Mouse (Mus musculus): ENCODE results near the gene Hspa2. TPM values are rescaled to one million over a fixed set of nuclear protein-coding genes. Genes with fewer than 3 reads are reported as not detected.

Gene Hspa2
- polyA plus RNA-seq, 1 experiment, result 0.20 TPM

- Histone ChIP-seq H3K4me1 (ENCODE audit: control insufficient read depth) (no peaks in the 10 kb centered on the region), H3K36me3 (ENCODE audit: control insufficient read depth) (no peaks in the 10 kb centered on the region), H3K9me3 (ENCODE audit: control insufficient read depth, low read length) (no peaks in the 10 kb centered on the region), H3K27me3 (ENCODE audit: control insufficient read depth) (no peaks in the 10 kb centered on the region), H3K4me3 (replicated peaks) (peak overlapping the region; percentile 46)
- TF ChIP-seq GATA1 (IDR thresholded peaks at IDR 0.05; ENCODE audit: low read length), result no peak
- TF ChIP-seq TAL1 (IDR thresholded peaks at IDR 0.05; ENCODE audit: low read length), result no peak
These were observed 40.9 kb downstream of the Hspa2 start for GRCm38 (mm10) chr12:76444862-76445261.

GRCm38 (mm10) chr12:76446201-76446600 lies 42.2 kb downstream of the Hspa2 start:
- no peak for TF ChIP-seq TAL1 (IDR thresholded peaks at IDR 0.05; ENCODE audit: low read length)
- TF ChIP-seq GATA1 (IDR thresholded peaks at IDR 0.05; ENCODE audit: low read length), result no peak
- Histone ChIP-seq H3K36me3 (ENCODE audit: control insufficient read depth) (no peaks in the 10 kb centered on the region), H3K9me3 (ENCODE audit: control insufficient read depth, low read length) (no peaks in the 10 kb centered on the region), H3K27me3 (ENCODE audit: control insufficient read depth) (no peaks in the 10 kb centered on the region), H3K4me3 (replicated peaks) (no peak overlapping the region), H3K4me1 (ENCODE audit: control insufficient read depth) (no peaks in the 10 kb centered on the region)

GRCm38 (mm10) chr12:76448127-76448526 lies 44.2 kb downstream of the Hspa2 start:
- TF ChIP-seq GATA1 (IDR thresholded peaks at IDR 0.05; ENCODE audit: low read length), result no peak
- no peak for TF ChIP-seq TAL1 (IDR thresholded peaks at IDR 0.05; ENCODE audit: low read length)
- Histone ChIP-seq H3K4me3 (replicated peaks) (no peak overlapping the region), H3K36me3 (ENCODE audit: control insufficient read depth) (no peaks in the 10 kb centered on the region), H3K4me1 (ENCODE audit: control insufficient read depth) (no peaks in the 10 kb centered on the region), H3K9me3 (ENCODE audit: control insufficient read depth, low read length) (no peaks in the 10 kb centered on the region), H3K27me3 (ENCODE audit: control insufficient read depth) (no peaks in the 10 kb centered on the region)

- Histone ChIP-seq H3K36me3 (ENCODE audit: control insufficient read depth) (no peaks in the 10 kb centered on the region), H3K4me1 (ENCODE audit: control insufficient read depth) (no peaks in the 10 kb centered on the region), H3K9me3 (ENCODE audit: control insufficient read depth, low read length) (no peaks in the 10 kb centered on the region), H3K4me3 (replicated peaks) (no peak overlapping the region), H3K27me3 (ENCODE audit: control insufficient read depth) (no peaks in the 10 kb centered on the region)
- TF ChIP-seq GATA1 (IDR thresholded peaks at IDR 0.05; ENCODE audit: low read length) (no peak), TAL1 (IDR thresholded peaks at IDR 0.05; ENCODE audit: low read length) (no peak)
These were observed 48.2 kb downstream of the Hspa2 start for GRCm38 (mm10) chr12:76452203-76452602.

Other genes starting within 250 kb of the Hspa2 start
- gene Esr2, start 226.9 kb upstream of the Hspa2 start, polyA plus RNA-seq (2012), result not detected in 2 replicates
- not detected in 2 replicates for gene Tex21, start 157.4 kb upstream of the Hspa2 start, polyA plus RNA-seq (2012)
- 5.1 and 6.5 TPM in 2 replicates for gene Mthfd1, start 148.9 kb upstream of the Hspa2 start, polyA plus RNA-seq (2012)
- gene Akap5, start 79.3 kb upstream of the Hspa2 start, polyA plus RNA-seq (2012), result 0.01 TPM in 2 replicates
- gene Zbtb25, start 34.6 kb upstream of the Hspa2 start, polyA plus RNA-seq (2012), result 0.29 and 0.59 TPM in 2 replicates
- 0.10 and 0.14 TPM in 2 replicates for gene Zbtb1, start 33.9 kb upstream of the Hspa2 start, polyA plus RNA-seq (2012)
- gene Ppp1r36, start 13.4 kb downstream of the Hspa2 start, polyA plus RNA-seq (2012), result not detected in 2 replicates
- gene Plekhg3, start 126.7 kb downstream of the Hspa2 start, polyA plus RNA-seq (2012), result 0.02 and 0.05 TPM in 2 replicates

Measured in erythroblast, embryonic 14.5 days (primary cell).